Mouse (Mus musculus): ENCODE data around the gene Mfsd9.

The Mfsd9 gene

DNA sequence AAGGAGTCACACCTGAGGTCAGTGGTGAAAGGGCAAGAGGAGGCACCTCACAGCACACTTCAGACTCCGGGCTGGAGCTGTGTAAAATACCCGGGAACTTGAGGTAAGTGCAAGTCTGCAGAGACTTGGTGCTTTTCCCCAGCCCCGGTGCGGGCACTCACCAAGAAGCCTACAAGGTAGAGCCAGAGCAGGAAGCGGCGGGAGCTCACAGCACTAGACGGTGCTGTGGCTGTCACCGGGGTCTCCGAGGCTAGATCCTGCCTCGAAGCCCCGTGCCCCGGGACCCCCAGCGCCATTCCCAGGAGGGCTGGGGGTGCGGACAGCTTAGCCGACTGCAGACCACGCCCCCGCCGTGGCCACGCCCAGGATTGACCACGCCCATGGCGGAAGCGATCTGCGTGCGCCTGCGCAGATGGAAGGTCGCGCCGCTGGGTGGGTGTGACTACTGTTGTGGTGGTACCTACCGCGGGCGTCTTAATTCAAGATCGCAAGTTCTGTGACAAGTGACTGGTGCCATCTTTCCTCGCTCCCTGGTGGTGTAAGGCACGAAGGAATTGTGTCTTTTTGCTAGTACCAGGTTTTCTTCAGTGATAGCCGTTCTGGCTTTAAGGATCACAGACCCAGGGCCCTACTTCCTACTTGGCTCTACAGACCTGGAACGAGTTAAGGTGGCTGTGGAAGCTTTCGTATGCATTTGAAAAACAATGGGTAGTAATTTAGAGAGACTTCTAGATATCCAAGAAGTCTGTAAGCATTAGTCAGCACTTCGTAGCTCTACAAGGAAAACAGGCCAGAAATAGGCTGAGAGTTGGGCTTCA is at the start of gene Mfsd9:
Gene Mfsd9, minus strand, starts transcription at position 364 of the 818 bp plus-strand sequence.
- in situ Hi-C loops (cut with MboI, MseI), result no loop called here

DNA sequence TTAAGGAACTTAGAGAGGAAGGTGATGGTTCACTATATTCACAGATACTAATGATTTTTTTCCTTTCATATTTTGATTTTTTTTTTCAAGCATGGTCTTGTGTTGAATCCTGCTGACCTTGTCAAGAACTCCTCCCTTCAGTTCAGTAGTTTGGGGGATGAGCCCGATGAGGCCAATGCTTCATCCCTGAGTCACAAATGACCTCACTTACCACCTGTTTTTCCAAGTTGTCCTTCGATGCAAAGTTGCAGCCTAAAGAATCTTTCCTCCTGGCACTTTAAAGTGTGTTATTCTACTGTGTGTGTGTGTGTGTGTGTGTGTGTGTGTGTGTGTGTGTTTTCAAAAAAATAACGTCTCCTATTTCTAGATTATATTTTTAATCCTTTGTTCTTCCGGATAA is 45.0 kb upstream of the Mfsd9 start:
- in situ Hi-C loops (cut with MboI, MseI), result no loop called here

DNA sequence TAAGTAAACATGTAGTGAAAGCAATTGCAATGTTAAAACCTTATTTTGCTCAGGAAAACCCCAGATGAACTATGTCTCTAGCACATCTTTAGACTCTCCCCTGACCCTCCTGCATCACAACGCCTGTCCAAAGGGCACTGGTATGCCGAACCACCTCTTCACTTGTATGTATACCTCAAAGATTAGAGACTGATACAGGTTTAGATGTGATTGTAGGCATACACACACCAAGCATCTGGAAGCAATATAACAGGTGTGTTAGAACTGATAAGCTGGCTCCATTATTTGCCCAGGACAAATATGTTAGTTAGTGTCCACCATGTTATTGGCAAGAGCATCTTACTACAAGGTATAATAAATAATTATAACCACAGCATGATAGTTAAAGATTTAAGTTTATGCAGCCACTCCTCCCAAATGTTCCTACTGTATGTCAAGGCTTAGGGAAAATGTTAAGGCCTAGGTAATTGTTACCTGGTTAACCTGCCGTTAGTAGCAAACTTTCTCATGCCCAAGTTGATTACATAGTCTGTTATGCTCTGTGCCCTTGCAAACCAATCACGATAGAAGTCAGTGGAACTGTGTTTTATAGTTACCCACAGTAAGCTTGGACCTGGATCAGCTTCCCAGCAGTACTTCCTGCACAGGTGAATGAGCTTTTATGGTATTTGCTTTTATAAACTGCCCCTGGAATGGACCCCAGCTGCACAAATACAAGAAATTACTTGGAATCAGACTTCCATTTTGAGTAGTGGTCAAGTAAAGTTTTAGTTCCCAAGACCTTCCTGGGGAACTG is 40.4 kb upstream of the Mfsd9 start:
- in situ Hi-C loops (cut with MboI, MseI), result no loop called here

DNA sequence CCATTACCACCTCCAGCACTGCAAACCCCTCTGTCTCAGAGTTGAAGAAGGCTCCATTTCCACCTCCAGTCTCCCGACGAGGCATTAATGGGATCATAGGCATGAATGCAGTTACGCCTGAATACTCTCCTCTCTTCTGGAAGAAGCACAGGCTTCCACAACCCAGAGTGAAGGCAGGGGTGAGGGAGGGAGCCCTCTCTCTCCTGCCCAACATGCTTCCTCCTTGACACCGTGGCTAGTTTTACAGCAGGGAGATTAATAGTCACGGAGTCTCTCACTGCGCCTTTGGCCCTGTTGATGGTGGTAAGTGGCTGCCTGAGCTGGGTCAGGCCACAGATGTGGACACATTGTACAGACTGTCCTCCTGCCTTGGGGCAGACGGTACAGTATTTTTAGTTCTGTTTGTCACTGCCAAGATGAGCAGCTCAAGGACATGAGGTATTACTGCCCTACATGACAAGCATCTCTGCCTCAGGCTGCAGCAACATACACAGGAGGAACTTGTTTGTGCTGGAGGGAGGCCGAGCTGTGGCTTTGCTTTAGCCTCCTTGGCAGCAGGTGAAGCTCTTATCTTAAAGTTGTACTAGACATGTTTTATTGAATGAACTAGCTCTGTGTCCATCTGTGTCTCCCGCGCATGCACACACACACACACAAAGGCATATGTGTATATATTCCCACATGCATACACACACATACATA is 38.9 kb upstream of the Mfsd9 start:
- in situ Hi-C loops (cut with MboI, MseI), result no loop called here

DNA sequence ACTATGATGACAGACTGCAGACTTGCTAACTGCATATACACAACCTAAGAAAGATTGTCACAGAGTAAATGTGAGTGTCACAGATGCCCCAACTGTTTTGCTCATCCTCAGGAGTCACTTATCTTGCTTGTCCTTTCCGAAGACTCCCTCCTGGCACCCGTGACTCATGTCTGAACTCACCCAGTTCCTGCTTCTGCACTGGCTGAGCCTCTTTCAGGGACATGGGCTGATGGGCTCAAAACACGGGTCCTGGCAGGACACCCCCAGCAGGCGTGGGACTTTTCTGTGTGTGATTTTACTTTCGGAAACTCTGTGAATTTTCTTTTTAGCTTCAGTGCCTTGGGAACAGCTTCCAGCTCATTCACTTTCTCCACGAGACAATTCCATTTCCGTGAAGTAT is 35.3 kb upstream of the Mfsd9 start:
- in situ Hi-C loops (cut with MboI, MseI), result no loop called here

DNA sequence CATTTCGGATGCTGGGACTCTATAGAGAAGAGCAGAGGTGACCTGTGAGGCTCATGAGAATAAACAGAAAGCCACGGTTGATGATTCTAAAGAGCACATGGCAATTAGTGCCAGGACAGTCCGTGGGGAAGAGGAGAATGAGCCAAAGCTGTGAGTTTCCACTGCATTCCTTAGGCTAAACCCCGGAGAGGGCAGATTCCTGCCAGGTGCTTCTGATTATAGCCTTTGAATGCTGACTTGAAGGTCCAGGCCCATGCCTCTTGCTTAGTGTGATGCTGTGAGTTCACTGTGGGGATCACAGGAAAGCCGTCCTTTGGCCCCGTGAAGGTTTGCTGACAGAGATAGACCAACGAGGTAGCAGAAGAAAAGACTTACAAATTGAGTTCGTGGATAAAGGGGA is 34.4 kb upstream of the Mfsd9 start:
- in situ Hi-C loops (cut with MboI, MseI), result no loop called here

DNA sequence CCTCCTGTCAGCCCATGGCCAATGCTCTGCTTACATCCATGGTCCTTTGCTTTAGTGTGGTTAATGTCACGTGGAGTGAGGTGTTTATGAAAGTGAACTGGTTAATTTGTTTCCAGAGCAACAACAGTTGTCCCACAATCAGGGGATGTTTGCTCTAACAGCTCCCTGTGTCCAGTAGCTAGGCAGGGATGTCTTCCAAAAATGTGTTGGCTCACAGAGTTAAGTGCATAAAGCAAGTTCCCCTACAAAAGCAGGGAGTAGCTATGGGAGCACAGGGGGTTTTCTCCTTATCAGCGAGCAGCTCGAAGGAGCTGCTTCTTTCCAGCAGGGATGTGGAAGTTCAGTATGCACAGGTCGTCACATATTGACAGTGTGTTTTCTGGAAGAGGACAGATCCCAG is 34.0 kb upstream of the Mfsd9 start:
- in situ Hi-C loops (cut with MboI, MseI), result no loop called here

DNA sequence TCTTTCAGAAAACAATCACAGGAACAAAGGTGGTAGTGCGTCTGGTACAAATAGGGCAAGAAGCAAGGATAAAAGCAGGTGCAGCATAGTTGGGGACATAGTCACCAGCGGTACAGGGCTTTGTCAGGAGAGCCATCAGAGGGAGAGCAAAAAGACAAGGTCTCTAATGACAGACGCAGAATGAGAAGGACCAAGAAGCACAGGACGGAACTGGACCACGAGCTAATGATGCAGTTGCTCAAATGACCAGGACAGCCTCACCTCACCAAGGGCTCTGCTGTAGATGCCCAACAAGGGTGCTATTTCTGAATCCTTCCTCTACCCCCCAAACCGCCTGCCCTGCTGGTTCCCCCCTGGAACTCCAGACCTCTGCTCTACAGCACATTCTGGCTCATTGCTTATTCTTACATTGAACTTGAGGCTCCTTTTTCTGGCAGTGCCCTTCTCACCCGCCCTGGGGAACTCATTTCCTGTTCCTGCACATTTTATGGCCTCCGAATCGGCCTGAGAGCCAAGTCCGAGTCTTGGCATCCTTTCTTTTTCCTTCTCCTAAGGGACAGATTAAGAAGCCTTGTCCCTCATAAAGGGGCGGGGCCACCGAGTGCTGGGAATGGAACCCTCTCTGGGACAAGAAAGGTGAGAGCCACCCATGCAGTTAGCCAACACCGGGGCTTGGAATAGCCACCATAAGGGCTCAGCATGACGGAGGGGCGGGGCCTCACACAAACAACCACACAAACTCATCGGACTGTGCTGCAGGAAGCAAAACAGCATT is 24.8 kb upstream of the Mfsd9 start:
- in situ Hi-C loops (cut with MboI, MseI), result no loop called here

DNA sequence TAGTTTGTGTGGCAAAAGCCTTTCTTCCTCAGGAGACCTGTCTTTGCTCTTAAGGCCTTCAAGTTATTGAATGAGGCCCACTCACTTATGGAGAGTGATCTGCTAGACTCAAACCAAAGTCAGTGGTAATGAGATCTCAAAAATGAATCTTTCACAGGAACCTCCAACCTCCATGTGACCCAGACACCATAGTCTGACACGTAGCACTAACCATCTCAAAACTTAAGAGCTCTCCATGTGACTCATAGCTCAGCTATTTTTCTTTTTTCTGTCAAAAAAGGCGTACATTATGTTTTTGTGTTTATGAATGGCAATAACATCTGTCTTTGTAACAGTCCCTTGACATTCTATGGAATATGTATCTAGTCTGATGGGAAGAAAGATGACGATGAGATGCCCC is 18.2 kb upstream of the Mfsd9 start:
- in situ Hi-C loops (cut with MboI, MseI), result no loop called here

DNA sequence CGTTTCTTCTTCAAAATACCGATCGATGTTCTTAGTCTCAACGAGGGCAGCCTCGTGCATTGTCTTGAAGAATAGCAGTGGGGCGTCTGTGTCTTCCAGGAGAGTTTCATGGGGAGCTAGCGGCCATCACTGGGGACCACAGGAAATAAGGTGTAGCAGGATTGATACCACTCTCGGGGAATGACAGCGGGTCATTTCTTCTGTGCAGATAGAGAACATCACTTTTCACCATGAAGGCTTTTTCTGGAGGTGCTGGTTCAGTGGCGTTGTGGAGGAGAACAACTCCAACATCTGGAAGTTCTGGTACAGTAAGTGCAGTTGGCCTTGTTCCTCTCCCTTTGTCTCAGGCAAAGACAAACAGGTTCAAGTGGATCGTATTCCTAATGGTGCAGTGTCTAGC is 15.4 kb upstream of the Mfsd9 start:
- in situ Hi-C loops (cut with MboI, MseI), result no loop called here

DNA sequence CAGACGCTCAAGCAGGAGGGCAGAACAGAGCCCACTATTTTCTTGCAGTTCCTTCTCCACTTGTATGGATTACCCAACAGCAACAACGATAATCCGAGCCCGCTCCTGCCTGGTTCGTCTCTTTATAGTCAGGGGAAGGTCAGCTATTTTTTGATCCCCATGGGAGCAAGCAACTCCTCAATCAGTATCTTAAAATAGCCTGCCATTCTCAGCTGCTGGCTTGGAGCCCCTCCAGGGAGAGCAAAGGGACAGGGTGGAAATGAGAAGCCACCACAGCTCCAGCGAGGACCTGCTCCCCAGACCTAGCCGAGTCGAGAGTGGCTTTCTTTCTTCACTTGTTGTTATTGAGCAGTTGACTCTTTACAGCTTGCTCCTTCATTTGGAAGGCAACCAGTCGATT is 14.9 kb upstream of the Mfsd9 start, which contains the start of gene Tmem182:
Gene Tmem182, plus strand, starts transcription at position 251 of the 400 bp plus-strand sequence.
- in situ Hi-C loops (cut with MboI, MseI), result no loop called here

DNA sequence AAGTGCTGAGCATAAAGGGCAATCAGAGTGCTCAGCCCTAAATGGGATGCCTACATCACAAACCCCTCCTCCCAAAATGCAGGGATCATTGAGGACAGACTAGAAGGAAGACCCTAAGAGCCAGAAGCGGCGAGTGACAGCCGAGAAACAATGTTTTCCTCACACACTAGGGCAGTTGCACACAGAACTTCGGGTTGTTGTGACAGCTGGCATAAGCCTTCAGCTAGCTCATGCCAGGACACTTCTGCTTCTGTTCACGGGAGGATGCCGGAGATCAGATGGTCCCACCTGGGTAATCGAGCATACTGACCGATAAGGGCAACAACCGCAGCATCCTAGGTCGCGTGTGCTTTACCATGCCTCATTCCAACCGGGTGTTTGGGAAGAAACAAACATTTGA is 13.6 kb upstream of the Mfsd9 start:
- in situ Hi-C loops (cut with MboI, MseI), result no loop called here

DNA sequence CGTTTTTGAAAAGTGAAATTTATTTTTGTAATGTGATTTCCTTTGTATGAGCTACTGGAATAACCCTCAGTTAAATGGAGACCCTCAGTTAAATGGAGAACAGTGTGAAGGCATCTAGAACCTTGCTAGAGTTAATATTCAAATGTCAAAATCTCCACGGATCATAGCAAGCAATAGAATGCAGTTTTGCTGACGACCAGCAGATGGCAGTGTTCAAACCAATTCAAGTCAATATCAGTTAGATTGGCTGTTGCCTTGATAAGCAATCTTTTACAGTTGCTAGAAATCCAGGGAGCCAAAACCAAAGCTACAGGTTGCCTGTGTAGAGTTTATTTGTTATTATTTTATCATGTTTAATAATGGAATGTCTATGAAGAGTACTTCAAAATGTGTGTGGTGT is 12.3 kb upstream of the Mfsd9 start:
- in situ Hi-C loops (cut with MboI, MseI), result no loop called here

DNA sequence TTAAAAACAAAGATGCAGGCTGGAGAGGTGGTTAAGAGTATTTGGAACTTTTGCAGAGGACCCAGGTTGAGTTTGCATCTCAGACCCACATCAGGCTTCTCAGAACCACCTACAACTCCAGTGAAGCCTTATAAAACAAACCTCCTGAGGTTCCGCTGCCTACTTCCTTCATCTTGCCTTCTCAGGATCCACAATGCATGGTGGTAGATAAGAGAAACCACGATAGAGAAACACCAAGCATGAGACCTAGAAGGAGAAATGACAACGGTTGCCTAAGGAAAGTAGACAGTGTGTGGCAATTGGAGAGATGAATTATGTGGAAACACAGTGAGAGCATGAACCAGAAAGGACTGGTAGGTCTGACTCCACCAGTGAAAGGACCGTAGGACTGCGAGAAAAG is 10.4 kb upstream of the Mfsd9 start:
- in situ Hi-C loops (cut with MboI, MseI), result no loop called here

DNA sequence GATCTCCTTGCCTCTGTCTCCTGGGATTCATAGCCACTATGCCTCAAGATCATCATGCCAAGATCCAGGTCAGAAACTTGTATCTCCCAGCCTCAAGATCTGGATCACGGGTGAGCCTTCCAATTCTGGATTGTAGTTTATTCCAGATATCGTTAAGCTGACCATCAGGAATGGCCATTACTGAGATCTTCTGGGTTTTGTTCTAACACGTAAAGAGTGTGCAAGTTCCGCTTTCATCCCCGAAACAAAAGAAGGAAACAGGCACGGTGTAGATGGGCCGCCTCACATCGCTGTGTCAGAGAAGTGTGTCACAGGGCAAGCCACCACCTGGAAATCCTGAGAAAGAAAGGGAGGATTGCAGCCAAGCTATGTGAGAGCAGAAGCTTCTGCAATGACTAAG is 8.6 kb upstream of the Mfsd9 start:
- in situ Hi-C loops (cut with MboI, MseI), result loop anchor here in 1 of 2 experiments (5.0 kb wide), 1 partner anchor 43 kb away; no protein-coding TSS in a partner anchor

DNA sequence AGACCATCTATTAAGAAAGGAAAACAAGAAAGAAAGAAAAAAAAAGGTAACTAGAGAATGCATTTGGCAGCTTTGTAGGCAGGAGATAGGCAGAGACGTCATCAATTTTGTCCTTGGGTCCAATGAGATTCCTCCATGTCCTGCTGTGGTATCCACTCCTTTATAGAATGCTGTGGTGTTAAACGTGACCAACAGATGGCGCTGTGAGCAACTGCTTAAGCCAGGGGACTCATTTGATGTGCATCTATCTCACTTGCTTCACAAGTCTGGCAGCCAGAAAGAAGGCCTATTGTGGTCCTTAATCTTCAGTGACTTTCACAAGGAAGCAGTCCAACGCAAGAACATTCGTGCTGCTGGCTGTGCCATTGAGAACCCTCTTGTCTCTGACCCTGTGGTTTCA is 6.9 kb upstream of the Mfsd9 start:
- in situ Hi-C loops (cut with MboI, MseI), result loop anchor here in 1 of 2 experiments (5.0 kb wide), 1 partner anchor 45 kb away; no protein-coding TSS in a partner anchor

DNA sequence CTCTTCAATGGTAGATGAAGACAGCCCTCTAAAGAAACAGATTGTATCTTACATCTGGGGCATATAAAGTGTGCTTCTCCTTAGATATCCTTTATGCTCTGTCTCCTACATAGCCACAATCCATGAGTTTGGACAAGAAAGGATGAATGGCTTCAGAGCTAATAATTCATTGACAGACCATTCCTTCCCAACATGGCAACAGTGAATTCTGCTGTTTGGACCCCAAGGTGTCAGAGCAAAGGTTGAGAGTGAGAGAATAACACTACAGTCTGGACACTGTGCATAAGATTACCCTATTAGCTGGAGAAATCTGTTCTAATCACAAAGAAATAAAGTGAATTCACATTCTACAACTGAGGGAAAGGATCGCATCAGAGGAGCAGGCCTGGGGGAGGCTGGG is 5.0 kb upstream of the Mfsd9 start:
- in situ Hi-C loops (cut with MboI, MseI), result loop anchor here in 1 of 2 experiments (5.0 kb wide), 1 partner anchor 47 kb away; no protein-coding TSS in a partner anchor

DNA sequence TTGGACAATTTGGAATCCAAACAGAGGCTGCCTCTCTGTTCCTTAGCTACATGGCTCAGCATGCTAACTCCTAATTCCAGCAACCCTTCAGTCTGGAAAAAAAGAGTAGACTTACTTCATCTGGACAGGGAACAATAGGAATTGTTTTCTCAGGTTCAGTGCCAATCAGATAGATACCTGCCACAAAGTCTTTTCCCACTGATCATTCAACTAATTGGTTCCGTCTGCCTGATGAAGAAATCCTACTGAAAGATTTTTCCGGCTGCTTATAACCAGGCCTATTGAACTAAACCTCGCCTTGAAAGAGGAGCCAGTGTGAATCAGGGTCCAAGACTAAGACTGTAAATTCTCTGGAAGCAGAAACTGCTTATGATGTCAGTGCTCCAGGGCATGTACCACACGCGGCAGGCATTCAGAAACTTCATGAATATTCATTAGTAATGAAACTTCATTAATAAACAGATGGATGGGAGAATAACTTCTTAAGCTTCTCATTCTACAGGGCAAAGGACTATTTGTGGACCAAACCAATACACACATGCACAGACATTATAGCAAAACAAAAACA is 737 bp downstream of the Mfsd9 start:
- in situ Hi-C loops (cut with MboI, MseI), result no loop called here

DNA sequence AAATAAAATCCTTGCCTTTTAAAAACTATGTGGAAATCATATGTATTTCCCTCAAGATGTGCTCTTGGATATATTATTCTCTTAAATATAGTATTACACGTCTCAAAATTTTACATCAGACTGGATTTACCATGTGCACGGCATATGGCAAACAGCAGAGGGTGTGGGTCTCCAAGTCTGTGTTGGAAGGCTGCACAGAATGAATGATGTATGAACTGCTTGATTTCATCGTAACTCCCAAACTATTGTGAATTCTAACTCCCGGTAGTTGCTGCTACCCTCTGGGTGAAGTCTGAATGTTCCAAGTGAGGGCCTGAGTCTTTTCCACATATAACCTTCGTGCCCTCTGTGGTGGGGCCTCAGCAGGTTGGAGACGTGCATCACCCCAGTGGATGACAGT is 1.5 kb downstream of the Mfsd9 start:
- in situ Hi-C loops (cut with MboI, MseI), result no loop called here

DNA sequence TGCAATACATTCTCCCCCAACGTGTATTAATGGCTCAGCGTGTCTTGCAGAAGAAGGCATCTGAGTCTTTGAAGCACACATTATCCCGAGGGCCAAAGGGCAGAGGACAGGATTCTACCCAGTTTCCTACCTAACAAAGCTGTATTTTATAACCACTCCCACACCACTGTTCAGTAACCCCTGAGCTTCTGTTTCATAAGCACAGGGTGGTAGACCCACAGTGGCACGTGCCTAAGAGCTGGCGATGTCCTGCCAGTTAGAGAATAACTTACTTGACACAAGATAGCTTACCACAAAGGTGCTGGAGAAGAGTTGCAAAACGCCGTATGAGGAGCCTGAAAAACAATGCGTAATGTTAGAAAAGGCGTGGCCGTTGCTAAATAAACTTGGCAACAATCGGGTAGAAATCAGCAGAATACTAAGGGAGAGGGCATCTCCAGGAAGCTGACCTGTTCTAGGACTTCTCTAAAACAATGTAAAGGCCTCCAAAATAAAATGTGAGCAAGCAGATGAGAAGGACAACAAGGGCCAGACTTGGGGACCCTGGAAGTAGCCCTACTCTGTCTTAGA is 4.5 kb downstream of the Mfsd9 start:
- in situ Hi-C loops (cut with MboI, MseI), result no loop called here

DNA sequence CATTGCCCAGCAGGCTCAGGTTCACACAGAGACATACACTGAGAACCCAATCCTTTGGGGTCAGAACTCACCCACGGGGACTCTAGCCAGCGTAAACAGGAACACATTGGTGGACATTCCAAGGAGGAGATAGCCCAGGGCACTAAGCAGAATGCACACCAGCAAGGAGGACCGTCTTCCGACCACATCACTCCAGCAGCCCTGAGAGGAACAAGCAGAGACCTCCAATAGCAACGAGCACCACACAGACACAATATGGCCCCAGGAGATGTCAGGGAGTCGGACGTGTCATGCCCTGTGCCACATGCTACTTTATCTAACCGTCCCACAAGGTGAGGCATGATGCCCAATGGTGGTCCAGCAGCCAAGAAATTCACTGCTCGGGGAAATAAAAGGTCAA is 6.2 kb downstream of the Mfsd9 start:
- in situ Hi-C loops (cut with MboI, MseI), result no loop called here

Measured in T-helper 17 cell (primary cell).